Mouse (Mus musculus) liver, postnatal 0 days (tissue): ENCODE data around the gene Mllt11. TPM values are rescaled to one million over a fixed set of nuclear protein-coding genes. Genes with fewer than 3 reads are reported as not detected.
"Not testable (repeated sequence)": the region's sequence is repeated elsewhere in the genome, so short reads cannot be mapped to it uniquely, and the experiment has no call there.

Source experiments
- ATAC-seq: fragments of 200-750 bp; cut with Nextera tagmentation; 2 replicates; pipeline ENCODE4 v1.8.0; 2017; ENCODE audit warnings: mild to moderate bottlenecking, moderate library complexity
- DNase-seq: peaks from one replicate; pipeline ENCODE4 v3.0.0-alpha.2; 2016
- H3K27ac ChIP-seq: fragments of 300-500 bp; sonication (generic); 2 replicates; pipeline ENCODE4 v1.5.1; 2014; ENCODE audit warnings: antibody characterized with exemption, moderate library complexity, mild to moderate bottlenecking, low read depth
- H3K27me3 ChIP-seq: fragments of 300-500 bp; sonication (generic); 2 replicates; pipeline ENCODE4 v1.6.1; 2014; ENCODE audit warnings: low read length, control low read depth, mixed read lengths; ENCODE audit not compliant: insufficient read depth
- H3K36me3 ChIP-seq: fragments of 300-500 bp; sonication (generic); replicated peaks from 2 replicates; pipeline ENCODE4 v1.6.1; 2014; ENCODE audit warnings: mild to moderate bottlenecking, control low read depth, low read length, moderate library complexity, mixed read lengths; ENCODE audit not compliant: insufficient read depth
- H3K4me1 ChIP-seq: fragments of 300-500 bp; sonication (generic); 2 replicates; pipeline ENCODE4 v1.6.1; 2014; ENCODE audit warnings: antibody characterized with exemption, mild to moderate bottlenecking, control low read depth; ENCODE audit not compliant: insufficient read depth
- H3K4me2 ChIP-seq: fragments of 300-500 bp; sonication (generic); 2 replicates; pipeline ENCODE4 v1.6.1; 2014; ENCODE audit warnings: low read depth, mild to moderate bottlenecking, low read length, moderate library complexity, mixed read lengths
- H3K4me3 ChIP-seq: fragments of 300-500 bp; sonication (generic); 2 replicates; pipeline ENCODE4 v1.5.1; 2014; ENCODE audit warnings: low read depth, low read length
- H3K9ac ChIP-seq: fragments of 300-500 bp; sonication (generic); replicated peaks from 2 replicates; pipeline ENCODE4 v1.6.1; 2014; ENCODE audit warnings: mild to moderate bottlenecking, moderate library complexity
- H3K9me3 ChIP-seq: fragments of 300-500 bp; sonication (generic); 2 replicates; pipeline ENCODE4 v1.6.1; 2016; ENCODE audit warnings: mild to moderate bottlenecking, control low read depth, low read length, mixed read lengths
- CTCF ChIP-seq: sonication (generic); IDR thresholded peaks from 2 replicates; pipeline ENCODE4 v1.5.1; 2016; ENCODE audit warnings: antibody characterized with exemption, low read depth
- EP300 ChIP-seq: IDR thresholded peaks from 2 replicates; pipeline ENCODE4 v1.6.1; 2016; ENCODE audit warnings: antibody characterized with exemption, low read depth, mild to moderate bottlenecking
- WGBS: fragments of 180-500 bp; shearing (Covaris S2); extraction: QIAGEN DNeasy Blood & Tissue Kit; methylation state at CpG from one replicate; pipeline ENCODE4 v1.1.7; 2014; ENCODE audit not compliant: insufficient replicate concordance; 5-methylcytosine and 5-hydroxymethylcytosine counted together
- polyA plus RNA-seq: library from polyadenylated mRNA; unstranded; fragments of >200 nt; fragmentation: Nextera tagmentation; extraction: Ambion mirVana; gene quantifications from 2 replicates; pipeline ENCODE4 v1.2.1, GENCODE M21; 2015

The Mllt11 gene
- polyA plus RNA-seq, 1 experiment from 2014 or later: 2.0 TPM

DNA sequence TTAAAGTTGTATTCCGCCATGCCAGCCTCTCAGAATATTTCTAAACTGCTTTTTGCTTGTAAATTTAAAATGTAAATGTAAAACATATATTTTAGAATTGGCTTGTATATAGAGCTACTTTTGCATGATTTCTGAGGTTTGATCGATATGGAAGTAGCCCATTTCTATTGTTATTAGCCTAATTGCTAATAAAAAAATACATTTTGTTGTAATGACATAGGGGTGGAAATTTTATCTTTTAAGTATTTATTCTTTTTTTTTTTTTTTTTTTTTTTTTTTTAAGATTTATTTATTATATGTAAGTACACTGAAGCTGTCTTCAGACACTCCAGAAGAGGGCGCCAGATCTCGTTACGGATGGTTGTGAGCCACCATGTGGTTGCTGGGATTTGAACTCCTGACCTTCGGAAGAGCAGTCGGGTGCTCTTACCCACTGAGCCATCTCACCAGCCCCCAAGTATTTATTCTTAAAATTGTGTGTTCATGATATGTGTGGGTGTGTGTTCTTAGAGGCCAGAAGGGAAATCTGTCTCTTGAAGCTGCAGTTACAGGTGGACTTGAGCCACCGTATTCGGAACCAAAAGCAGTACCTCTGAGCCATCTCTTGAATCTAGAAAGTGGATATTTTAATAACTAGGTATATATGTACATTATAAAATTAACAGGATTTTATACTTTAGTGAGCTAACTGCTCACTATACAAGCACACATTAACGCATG is 18.9 kb downstream of the Mllt11 start:
- peak overlapping the region; percentile 35; the same call in 1 of the 2 replicates for H3K27ac ChIP-seq
- peaks cover 33% of the 10 kb centered on the region for H3K36me3 ChIP-seq
- 81% methylated on average over 7 of the region's 10 CpGs for WGBS

DNA sequence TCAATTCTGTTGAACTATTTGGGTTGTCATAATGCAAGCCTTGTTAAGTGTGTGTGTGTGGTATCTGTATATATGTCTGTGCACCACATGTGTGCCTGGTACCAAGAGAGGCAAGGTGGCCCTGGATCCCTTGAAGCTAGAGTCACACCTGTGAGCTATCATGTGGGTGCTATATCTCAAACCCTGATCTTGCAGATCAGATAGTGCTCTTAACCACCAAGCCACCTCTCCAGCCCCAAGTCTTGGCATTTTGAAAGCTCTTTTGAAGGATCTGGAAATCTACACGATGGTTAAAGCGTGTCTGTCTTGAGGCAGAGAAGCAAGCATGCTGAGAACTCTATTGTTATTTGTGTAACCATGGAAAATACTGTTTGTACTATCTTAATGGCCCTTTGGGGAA is 21.4 kb downstream of the Mllt11 start:
- no peak overlapping the region for H3K4me2 ChIP-seq
- no peak for TF ChIP-seq CTCF
- TF ChIP-seq EP300: no peak
- H3K9ac ChIP-seq: no peak overlapping the region
- H3K4me3 ChIP-seq: no peak overlapping the region
- H3K27me3 ChIP-seq: no peaks in the 10 kb centered on the region
- ATAC-seq (no peak), DNase-seq (no peak)
- H3K4me1 ChIP-seq: peaks cover 6% of the 10 kb centered on the region
- WGBS: 83% methylated on average over 2 of the region's 2 CpGs
- no peak overlapping the region for H3K27ac ChIP-seq
- peaks cover 47% of the 10 kb centered on the region for H3K36me3 ChIP-seq
- H3K9me3 ChIP-seq: no peaks in the 10 kb centered on the region

More for the DNA sequence above, 18.9 kb downstream of the Mllt11 start:
- not testable (repeated sequence) for H3K4me2 ChIP-seq, DNase-seq, H3K27me3 ChIP-seq, ATAC-seq, H3K9me3 ChIP-seq, H3K9ac ChIP-seq, H3K4me3 ChIP-seq
- peak; percentile 12; the same call in 1 of the 2 replicates for TF ChIP-seq CTCF
- H3K4me1 ChIP-seq: peaks cover 15% of the 10 kb centered on the region

GRCm38 (mm10) chr3:95208286-95208685 is 23.7 kb downstream of the Mllt11 start:
- H3K36me3 ChIP-seq: peaks cover 56% of the 10 kb centered on the region
- H3K9ac ChIP-seq: no peak overlapping the region
- no peaks in the 10 kb centered on the region; the same call in 1 of the 2 replicates for H3K4me1 ChIP-seq
- no peak overlapping the region for H3K27ac ChIP-seq
- ATAC-seq (no peak), DNase-seq (no peak)
- no peaks in the 10 kb centered on the region for H3K9me3 ChIP-seq
- no peaks in the 10 kb centered on the region for H3K27me3 ChIP-seq
- no peak for TF ChIP-seq CTCF
- no peak for TF ChIP-seq EP300
- WGBS: 72% methylated on average over 4 of the region's 4 CpGs
- no peak overlapping the region for H3K4me2 ChIP-seq
- no peak overlapping the region for H3K4me3 ChIP-seq

GRCm38 (mm10) chr3:95203880-95204279 is 28.1 kb downstream of the Mllt11 start:
- H3K4me3 ChIP-seq: no peak overlapping the region
- no peaks in the 10 kb centered on the region; the same call in 1 of the 2 replicates for H3K4me1 ChIP-seq
- ATAC-seq: no peak
- 86% methylated on average over 6 of the region's 6 CpGs for WGBS
- no peak overlapping the region for H3K9ac ChIP-seq
- H3K27ac ChIP-seq: no peak overlapping the region
- DNase-seq: no peak
- H3K36me3 ChIP-seq: peaks cover 83% of the 10 kb centered on the region
- H3K27me3 ChIP-seq: no peaks in the 10 kb centered on the region
- no peak for TF ChIP-seq CTCF
- TF ChIP-seq EP300: no peak
- no peak overlapping the region for H3K4me2 ChIP-seq
- no peaks in the 10 kb centered on the region for H3K9me3 ChIP-seq

DNA sequence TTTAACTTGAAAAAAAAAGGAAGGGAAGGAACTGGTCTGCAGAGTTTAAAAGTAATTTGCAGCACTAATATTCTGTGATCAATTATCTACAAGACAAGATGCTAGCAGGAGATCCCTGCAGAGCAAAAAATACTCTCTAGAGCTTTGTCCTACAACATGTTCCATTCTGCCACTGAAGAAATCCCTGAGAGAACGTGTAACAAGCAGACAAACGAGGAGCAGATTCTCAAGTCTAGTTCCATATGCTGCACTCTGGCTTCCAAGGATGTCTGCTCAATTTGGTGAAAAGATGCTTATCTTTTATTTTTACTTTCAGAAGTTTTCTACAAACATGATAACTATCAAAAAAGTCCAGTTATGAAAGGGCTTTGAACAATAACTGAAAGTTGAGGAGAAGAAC is 31.4 kb downstream of the Mllt11 start:
- Histone ChIP-seq H3K27ac (no peak overlapping the region), H3K4me1 (no peaks in the 10 kb centered on the region), H3K36me3 (peaks cover 93% of the 10 kb centered on the region), H3K9me3 (no peaks in the 10 kb centered on the region), H3K4me3 (no peak overlapping the region), H3K27me3 (no peaks in the 10 kb centered on the region), H3K9ac (no peak overlapping the region), H3K4me2 (no peak overlapping the region)
- TF ChIP-seq EP300 (no peak), CTCF (no peak)
- no peak for ATAC-seq
- DNase-seq: no peak
- 86% methylated on average over 2 of the region's 2 CpGs for WGBS

- H3K4me1 ChIP-seq: no peaks in the 10 kb centered on the region
- no peak overlapping the region for H3K27ac ChIP-seq
- no peak for TF ChIP-seq EP300
- no peak for TF ChIP-seq CTCF
- peaks cover 93% of the 10 kb centered on the region for H3K36me3 ChIP-seq
- no peak overlapping the region for H3K9ac ChIP-seq
- H3K4me3 ChIP-seq: no peak overlapping the region
- H3K4me2 ChIP-seq: no peak overlapping the region
- H3K27me3 ChIP-seq: no peaks in the 10 kb centered on the region
- ATAC-seq: 0 out of 2 replicates have a peak, but pooled peaks have one; percentile 35
- 83% methylated on average over 7 of the region's 7 CpGs for WGBS
- no peaks in the 10 kb centered on the region for H3K9me3 ChIP-seq
- no peak for DNase-seq
These were observed 31.8 kb downstream of the Mllt11 start for GRCm38 (mm10) chr3:95200132-95200531.
